Mouse (Mus musculus) intestine, postnatal 0 days (tissue): ENCODE measurements around the gene Ccdc97. TPM values are rescaled to one million over a fixed set of nuclear protein-coding genes. Genes with fewer than 3 reads are reported as not detected.
"Not testable (repeated sequence)": the region's sequence is repeated elsewhere in the genome, so short reads cannot be mapped to it uniquely, and the experiment has no call there.

Source experiments
- ATAC-seq: fragments of 200-750 bp; cut with Nextera tagmentation; 2 replicates; pipeline ENCODE4 v1.8.0; 2017; ENCODE audit warnings: mild to moderate bottlenecking, moderate TSS enrichment, moderate library complexity
- H3K27ac ChIP-seq: fragments of 300-500 bp; sonication (generic); 2 replicates; pipeline ENCODE4 v1.5.1; 2014; ENCODE audit warnings: mild to moderate bottlenecking, low read depth, low read length, moderate library complexity
- H3K27me3 ChIP-seq: fragments of 300-500 bp; sonication (generic); replicated peaks from 2 replicates; pipeline ENCODE4 v1.6.1; 2014; ENCODE audit warnings: low read length, mixed read lengths; ENCODE audit not compliant: control insufficient read depth, insufficient read depth
- H3K36me3 ChIP-seq: fragments of 300-500 bp; sonication (generic); 2 replicates; pipeline ENCODE4 v1.6.1; 2014; ENCODE audit warnings: mild to moderate bottlenecking, moderate library complexity; ENCODE audit not compliant: control insufficient read depth, insufficient read depth
- H3K4me1 ChIP-seq: fragments of 300-500 bp; sonication (generic); replicated peaks from 2 replicates; pipeline ENCODE4 v1.6.1; 2014; ENCODE audit warnings: antibody characterized with exemption, low read length, mixed read lengths; ENCODE audit not compliant: control insufficient read depth, insufficient read depth
- H3K4me2 ChIP-seq: fragments of 300-500 bp; sonication (generic); replicated peaks from 2 replicates; pipeline ENCODE4 v1.6.1; 2014; ENCODE audit warnings: low read depth, mild to moderate bottlenecking, moderate library complexity
- H3K4me3 ChIP-seq: fragments of 300-500 bp; sonication (generic); 2 replicates; pipeline ENCODE4 v1.5.1; 2014; ENCODE audit warnings: low read depth, low read length
- H3K9ac ChIP-seq: fragments of 300-500 bp; sonication (generic); 2 replicates; pipeline ENCODE4 v1.6.1; 2014; ENCODE audit warnings: mild to moderate bottlenecking, low read depth, low read length
- H3K9me3 ChIP-seq: fragments of 300-500 bp; sonication (generic); 2 replicates; pipeline ENCODE4 v1.6.1; 2016; ENCODE audit warnings: mixed run types; ENCODE audit not compliant: control insufficient read depth
- CTCF ChIP-seq: sonication (generic); IDR thresholded peaks from 2 replicates; pipeline ENCODE4 v1.5.1; 2016; ENCODE audit warnings: low read depth, mild to moderate bottlenecking, control low read depth, antibody characterized with exemption, moderate library complexity
- WGBS: fragments of 180-500 bp; shearing (Covaris S2); extraction: QIAGEN DNeasy Blood & Tissue Kit; methylation state at CpG from one replicate; pipeline ENCODE4 v1.1.7; 2014; 5-methylcytosine and 5-hydroxymethylcytosine counted together
- polyA plus RNA-seq: library from polyadenylated mRNA; unstranded; fragments of >200 nt; fragmentation: Nextera tagmentation; extraction: Ambion mirVana; gene quantifications from 2 replicates; pipeline ENCODE4 v1.2.1, GENCODE M21; 2015

Ccdc97 gene
- polyA plus RNA-seq, 1 experiment from 2014 or later: 16.5 TPM

DNA sequence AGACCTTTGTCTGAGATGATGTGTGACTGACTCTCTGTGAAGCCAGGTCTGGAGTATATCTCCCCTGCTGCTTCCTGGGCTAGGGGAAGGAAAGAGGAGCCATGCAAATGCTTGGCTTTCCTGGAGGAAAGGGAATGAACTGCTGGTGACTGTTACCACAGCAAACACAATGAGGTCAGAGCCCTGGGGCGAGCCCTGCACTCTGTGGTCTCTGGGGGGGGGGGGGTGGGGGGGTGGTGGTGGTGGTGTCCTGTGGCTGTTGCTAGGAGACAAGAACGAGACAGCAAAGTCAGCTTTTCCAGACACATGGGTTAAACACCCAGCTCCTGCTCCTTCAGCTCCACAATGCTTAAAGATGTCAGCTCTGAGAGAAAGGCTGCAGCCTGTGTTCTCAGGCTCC is 10.5 kb upstream of the Ccdc97 start:
- 60% methylated on average over 2 of the region's 2 CpGs for WGBS
- Histone ChIP-seq H3K4me1 (no peaks in the 10 kb centered on the region), H3K9ac (no peak overlapping the region), H3K36me3 (peaks cover 97% of the 10 kb centered on the region), H3K4me3 (no peak overlapping the region), H3K27ac (no peak overlapping the region), H3K27me3 (no peaks in the 10 kb centered on the region), H3K4me2 (no peak overlapping the region), H3K9me3 (no peaks in the 10 kb centered on the region)
- no peak for ATAC-seq
- TF ChIP-seq CTCF: no peak

DNA sequence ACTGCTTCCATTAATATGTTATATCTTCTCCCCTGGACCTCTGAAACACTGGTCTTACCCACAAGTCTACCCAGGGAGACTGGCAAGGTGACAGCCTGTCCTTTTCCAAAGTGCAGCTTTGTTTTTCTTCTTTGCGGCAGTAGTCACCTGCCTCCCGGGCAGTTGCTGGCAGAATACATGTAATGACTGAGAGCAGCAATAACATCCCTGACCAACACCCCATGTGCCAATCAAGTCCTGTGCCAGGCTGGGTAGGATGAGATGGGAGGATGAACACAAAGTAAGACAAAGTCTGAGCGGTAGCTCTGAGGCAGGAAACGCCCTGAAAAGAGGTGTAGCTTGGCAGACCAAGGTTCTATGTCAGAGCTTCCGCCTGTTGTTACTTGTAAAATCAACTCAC is 8.9 kb upstream of the Ccdc97 start:
- no peak for ATAC-seq
- Histone ChIP-seq H3K4me2 (no peak overlapping the region), H3K4me1 (no peaks in the 10 kb centered on the region), H3K27me3 (no peaks in the 10 kb centered on the region), H3K9ac (no peak overlapping the region), H3K9me3 (no peaks in the 10 kb centered on the region), H3K4me3 (no peak overlapping the region), H3K36me3 (peaks cover 92% of the 10 kb centered on the region), H3K27ac (no peak overlapping the region)
- WGBS: 86% methylated on average over 5 of the region's 5 CpGs
- TF ChIP-seq CTCF: no peak

DNA sequence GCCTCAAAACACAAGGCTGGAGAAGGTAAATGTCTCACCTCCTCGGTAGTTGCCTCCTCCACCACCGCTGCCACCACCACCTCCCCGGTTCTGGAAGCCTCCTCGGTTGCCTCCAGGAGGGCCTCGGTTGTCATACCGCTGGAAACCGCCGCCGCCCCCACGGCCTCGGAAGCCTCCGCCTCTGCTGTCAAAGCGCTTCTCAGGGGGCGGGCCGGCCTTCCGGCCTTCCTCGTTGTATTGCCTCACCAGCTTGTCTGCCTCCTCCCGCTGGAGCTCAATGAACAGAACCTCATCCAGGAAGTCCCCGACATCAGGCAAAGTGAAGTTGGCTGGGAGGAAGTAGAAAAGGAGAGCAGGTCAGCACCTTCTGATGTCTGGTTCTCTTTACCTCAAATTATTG is 7.0 kb upstream of the Ccdc97 start:
- Histone ChIP-seq H3K9me3 (no peaks in the 10 kb centered on the region), H3K4me2 (no peak overlapping the region), H3K4me3 (no peak overlapping the region), H3K27ac (peak overlapping the region; percentile 21; the same call in 1 of the 2 replicates), H3K36me3 (peaks cover 89% of the 10 kb centered on the region), H3K9ac (no peak overlapping the region), H3K4me1 (no peaks in the 10 kb centered on the region), H3K27me3 (no peaks in the 10 kb centered on the region)
- ATAC-seq: no peak
- TF ChIP-seq CTCF: no peak
- 79% methylated on average over 19 of the region's 19 CpGs for WGBS

DNA sequence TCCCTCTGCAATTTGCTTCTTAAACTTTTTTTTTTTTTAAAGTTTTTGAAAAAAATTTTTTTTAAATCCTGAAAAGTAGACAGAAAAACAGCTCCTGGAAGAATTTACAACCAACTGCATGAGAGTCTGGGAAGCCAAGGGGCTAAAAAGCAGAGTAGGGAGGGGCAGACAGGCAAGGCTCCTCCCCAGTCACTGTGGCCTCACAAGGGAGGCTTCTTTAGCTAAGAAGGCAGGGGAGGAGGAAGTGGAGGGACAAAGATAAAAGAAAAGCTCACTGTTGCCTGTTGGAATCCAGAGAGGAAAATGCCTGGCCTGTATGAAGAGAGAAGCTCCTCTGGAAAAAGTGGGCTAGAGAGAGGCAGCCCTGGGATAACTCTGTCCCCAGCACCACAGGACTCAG is 2.9 kb upstream of the Ccdc97 start:
- not testable (repeated sequence) for H3K9ac ChIP-seq, H3K4me1 ChIP-seq, H3K9me3 ChIP-seq, H3K27ac ChIP-seq, ATAC-seq, H3K4me2 ChIP-seq, H3K27me3 ChIP-seq, H3K4me3 ChIP-seq
- H3K36me3 ChIP-seq: peaks cover 58% of the 10 kb centered on the region

DNA sequence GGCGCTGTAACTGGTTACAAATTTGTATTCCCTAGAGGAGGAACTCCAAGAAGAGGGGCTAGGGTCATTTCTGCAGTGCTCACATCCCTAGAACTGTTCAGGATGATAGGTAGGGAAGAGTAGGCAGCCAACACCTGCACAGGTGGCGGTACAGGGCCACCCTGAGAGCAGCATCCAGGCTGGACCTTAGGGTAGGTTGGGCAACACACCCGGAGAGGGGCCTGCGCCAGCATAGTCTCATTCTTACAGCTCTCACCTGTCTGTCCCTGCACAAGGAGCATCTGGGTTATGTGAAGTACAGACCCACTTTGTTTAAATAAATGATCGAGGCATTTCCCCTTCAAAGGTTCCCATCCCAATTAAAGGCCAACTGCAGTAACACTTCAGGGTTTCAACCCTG is 1.9 kb upstream of the Ccdc97 start:
- no peak for ATAC-seq
- no peaks in the 10 kb centered on the region for H3K9me3 ChIP-seq
- no peak for TF ChIP-seq CTCF
- no peaks in the 10 kb centered on the region; the same call in 1 of the 2 replicates for H3K4me1 ChIP-seq
- no peak overlapping the region for H3K4me3 ChIP-seq
- H3K27ac ChIP-seq: no peak overlapping the region
- H3K9ac ChIP-seq: no peak overlapping the region
- H3K4me2 ChIP-seq: no peak overlapping the region
- whole genome bisulfite sequencing: 88% methylated on average over 5 of the region's 5 CpGs
- H3K27me3 ChIP-seq: no peaks in the 10 kb centered on the region
- H3K36me3 ChIP-seq: peaks cover 56% of the 10 kb centered on the region

DNA sequence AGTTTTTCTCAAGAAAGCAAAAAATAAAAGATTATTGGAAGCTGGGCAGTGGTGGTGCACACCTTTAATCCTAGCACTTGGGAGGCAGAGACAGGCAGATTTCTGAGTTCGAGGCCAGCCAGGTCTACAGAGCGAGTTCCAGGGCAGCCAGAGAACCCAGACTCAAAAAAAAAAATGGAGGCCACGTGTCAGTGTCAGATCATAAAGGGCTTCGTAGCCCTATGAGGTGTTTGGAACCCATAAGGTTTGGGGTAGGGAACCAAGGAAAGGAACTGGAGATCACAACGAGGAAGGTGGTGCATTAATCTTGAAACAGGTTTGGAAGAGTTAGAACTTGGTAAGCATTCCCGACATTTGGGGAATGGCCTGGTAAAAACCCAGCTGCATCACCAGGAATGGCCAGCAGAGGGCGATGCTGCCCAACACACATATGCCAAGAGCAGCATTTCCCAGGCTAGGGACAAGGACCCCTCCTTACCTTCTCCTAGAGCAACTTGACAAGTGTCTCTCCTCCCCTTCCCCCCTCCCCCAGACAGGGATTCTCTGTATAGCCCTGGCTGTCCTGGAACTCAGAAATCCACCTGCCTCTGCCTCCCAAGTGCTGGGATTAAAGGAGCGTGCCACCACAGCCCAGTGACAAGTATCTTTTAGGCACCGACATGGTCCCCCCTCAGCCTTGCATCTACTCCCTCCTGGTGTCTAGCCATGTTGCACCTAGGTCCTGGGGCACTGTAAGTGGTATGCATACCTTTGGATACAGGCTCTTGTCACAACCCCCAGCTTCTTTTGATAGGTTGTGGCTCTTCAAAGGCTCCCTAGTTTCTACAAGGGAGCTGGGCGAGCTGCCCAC is 1.1 kb upstream of the Ccdc97 start:
- no peaks in the 10 kb centered on the region; the same call in 1 of the 2 replicates for H3K4me1 ChIP-seq
- H3K27ac ChIP-seq: no peak overlapping the region
- ATAC-seq: no peak
- TF ChIP-seq CTCF: peak; percentile 95
- H3K4me3 ChIP-seq: no peak overlapping the region
- H3K36me3 ChIP-seq: peaks cover 56% of the 10 kb centered on the region
- H3K4me2 ChIP-seq: no peak overlapping the region
- H3K27me3 ChIP-seq: no peaks in the 10 kb centered on the region
- WGBS: 60% methylated on average over 10 of the region's 10 CpGs
- H3K9me3 ChIP-seq: no peaks in the 10 kb centered on the region
- no peak overlapping the region for H3K9ac ChIP-seq
